Mouse (Mus musculus): Measurements from ENCODE around the gene Gm37419.

- TF ChIP-seq GATA1 (IDR thresholded peaks at IDR 0.05; ENCODE audit: low read length) (no peak), TAL1 (IDR thresholded peaks at IDR 0.05; ENCODE audit: low read length) (no peak)
These were observed 34.3 kb downstream of the Gm37419 start for GRCm38 (mm10) chr16:24022605-24023004.
